9 mouse cellular contexts compared by ENCODE assay signal in genomic region chr4:128872992-128873391, GRCm38 (mm10). TPM values are rescaled to one million over a fixed set of nuclear protein-coding genes. Genes with fewer than 3 reads are reported as not detected.
A peak's percentile ranks its signal among the peaks of the same experiment; 100 is the strongest.
DNase-seq lines count a peak whose midpoint lies in the region; ATAC-seq lines count a peak whose summit lies in the region.
"Had no signal": no experiment of that assay in that cellular context is flagged by ENCODE, and none has a peak within 500 bp of the region (broad histone marks: within the 10 kb centered on the region; RNA-seq: fewer than 3 reads in every experiment).

No protein-coding gene starts in this region.

- peak; percentile 37 for DNase-seq in layer of hippocampus, adult 11-12 months (ENCODE audit: low spot score)
- DNase-seq in layer of hippocampus, adult 9-10 months (ENCODE audit: low spot score) = no peak
- DNase-seq in forebrain, embryonic 14.5 days (ENCODE audit: low spot score) = peak; percentile 75
- peak; percentile 39 to 50 for DNase-seq in layer of hippocampus, adult 18-20 months (ENCODE audit: low spot score in 2 of 2)
- no peak for DNase-seq in ovary, postnatal 36 days (ENCODE audit: low spot score)
- DNase-seq in spleen, postnatal 14 days (ENCODE audit: low spot score in 2 of 2) = no peak

- H3K4me2 ChIP-seq in forebrain, embryonic 14.5 days (ENCODE audit: low read length) = peak overlapping the region; percentile 20; the same call in 1 of the 2 replicates
- peak overlapping the region; percentile 16; the same call in 1 of the 2 replicates for H3K4me2 ChIP-seq in neural tube, embryonic 14.5 days (ENCODE audit: low read depth, low read length)
- H3K4me2 ChIP-seq in kidney, embryonic 14.5 days (replicated peaks; ENCODE audit: low read depth, low read length) = no peak overlapping the region

- H3K27me3 ChIP-seq in forebrain, embryonic 14.5 days (replicated peaks; ENCODE audit: control insufficient read depth, insufficient read depth, low read length) = no peaks in the 10 kb centered on the region
- no peaks in the 10 kb centered on the region for H3K27me3 ChIP-seq in neural tube, embryonic 14.5 days (ENCODE audit: control insufficient read depth, insufficient read depth, low read length)
- no peaks in the 10 kb centered on the region for H3K27me3 ChIP-seq in kidney, embryonic 14.5 days (ENCODE audit: control insufficient read depth, insufficient read depth, low read length)

- H3K4me3 ChIP-seq in forebrain, embryonic 14.5 days (ENCODE audit: low read depth, low read length) = no peak overlapping the region
- H3K4me3 ChIP-seq in neural tube, embryonic 14.5 days (ENCODE audit: low read depth, low read length) = no peak overlapping the region
- H3K4me3 ChIP-seq in kidney, embryonic 14.5 days (ENCODE audit: low read length) = no peak overlapping the region

- peak overlapping the region; percentile 44 for H3K27ac ChIP-seq in forebrain, embryonic 14.5 days (ENCODE audit: low read depth, low read length)
- H3K27ac ChIP-seq in neural tube, embryonic 14.5 days (ENCODE audit: low read depth, low read length) = no peak overlapping the region; the same call in 1 of the 2 replicates
- no peak overlapping the region for H3K27ac ChIP-seq in kidney, embryonic 14.5 days (ENCODE audit: low read depth, low read length)
- H3K27ac ChIP-seq: liver, embryonic 14.5 days had no signal

- H3K4me1 ChIP-seq in forebrain, embryonic 14.5 days (ENCODE audit: control insufficient read depth, insufficient read depth, low read length) = no peaks in the 10 kb centered on the region; the same call in 1 of the 2 replicates
- 0 out of 2 replicates have a peak, but pooled peaks cover 4% of the 10 kb centered on the region for H3K4me1 ChIP-seq in neural tube, embryonic 14.5 days (ENCODE audit: control insufficient read depth, insufficient read depth, low read length)
- H3K4me1 ChIP-seq in kidney, embryonic 14.5 days (ENCODE audit: control insufficient read depth, insufficient read depth, low read length) = peaks cover 6% of the 10 kb centered on the region; the same call in 1 of the 2 replicates

- ATAC-seq in forebrain, embryonic 14.5 days = peak; percentile 20; the same call in 1 of the 2 replicates
- ATAC-seq in neural tube, embryonic 14.5 days (ENCODE audit: low read depth) = no peak; the same call in 1 of the 2 replicates
- ATAC-seq in kidney, embryonic 14.5 days (ENCODE audit: low FRiP score, low TSS enrichment) = no peak

- H3K9ac ChIP-seq in forebrain, embryonic 14.5 days (ENCODE audit: low read length) = no peak overlapping the region
- no peak overlapping the region for H3K9ac ChIP-seq in neural tube, embryonic 14.5 days (replicated peaks; ENCODE audit: low read depth, low read length)
- H3K9ac ChIP-seq in kidney, embryonic 14.5 days (ENCODE audit: low read depth, low read length) = no peak overlapping the region
- H3K9ac ChIP-seq: liver, embryonic 14.5 days had no signal

- 50% methylated on average over 19 of the region's 19 CpGs for WGBS in forebrain, embryonic 14.5 days
- 56% methylated on average over 19 of the region's 19 CpGs for WGBS in neural tube, embryonic 14.5 days
- 56% methylated on average over 19 of the region's 19 CpGs for WGBS in kidney, embryonic 14.5 days

- no peaks in the 10 kb centered on the region for H3K9me3 ChIP-seq in forebrain, embryonic 14.5 days (replicated peaks; ENCODE audit: control insufficient read depth, low read length)
- H3K9me3 ChIP-seq in neural tube, embryonic 14.5 days (ENCODE audit: control insufficient read depth, low read length) = no peaks in the 10 kb centered on the region
- no peaks in the 10 kb centered on the region for H3K9me3 ChIP-seq in kidney, embryonic 14.5 days (ENCODE audit: control insufficient read depth, low read length)

- H3K36me3 ChIP-seq in forebrain, embryonic 14.5 days (ENCODE audit: control insufficient read depth, insufficient read depth, low read length) = no peaks in the 10 kb centered on the region
- H3K36me3 ChIP-seq in neural tube, embryonic 14.5 days (ENCODE audit: control insufficient read depth, insufficient read depth, low read length) = no peaks in the 10 kb centered on the region
- no peaks in the 10 kb centered on the region for H3K36me3 ChIP-seq in kidney, embryonic 14.5 days (ENCODE audit: control insufficient read depth, insufficient read depth, low read length)

RNA-seq across cellular contexts. Expression of gene Trim62, which starts 10.4 kb away (rescaled TPM):
- polyA plus RNA-seq in forebrain, embryonic 14.5 days (2014; fragmentation: Nextera tagmentation; extraction: Ambion mirVana) = 9.3 and 10.5 TPM in 2 replicates
- 10 to 100 TPM; 14.8 to 15.6 TPM for total RNA-seq in layer of hippocampus, adult 18-20 months (2021)
- 28.8 and 31.1 TPM in 2 replicates for polyA plus RNA-seq in neural tube, embryonic 14.5 days (2014; fragmentation: Nextera tagmentation; extraction: Ambion mirVana)
- 7.3 and 11.0 TPM in 2 replicates for polyA plus RNA-seq in kidney, embryonic 14.5 days (2014; fragmentation: Nextera tagmentation; extraction: Ambion mirVana)

Comparison
In these comparisons a context has a peak if more than half of its experiments do, and no peak if none do; other contexts are left out.
1. DNase-seq: peak in layer of hippocampus, adult 11-12 months (single experiment), forebrain, embryonic 14.5 days (single experiment) and layer of hippocampus, adult 18-20 months (2 of 2); none in layer of hippocampus, adult 9-10 months (single experiment), ovary, postnatal 36 days (single experiment) and spleen, postnatal 14 days (0 of 2).